Mouse (Mus musculus) lung, adult 2 months (tissue): ENCODE measurements around the gene 4930558C23Rik.

Experiments
- CTCF ChIP-seq: fragments of 200-500 bp; IDR thresholded peaks from 2 replicates; pipeline ENCODE4 v1.5.1; 2011; ENCODE audit warnings: mild to moderate bottlenecking, low read length, control low read depth; ENCODE audit not compliant: insufficient read depth
- POLR2A ChIP-seq: fragments of 200-500 bp; IDR thresholded peaks from 2 replicates; pipeline ENCODE4 v1.6.1; 2011; ENCODE audit warnings: low read depth, mild to moderate bottlenecking, control low read depth, low read length, borderline replicate concordance; ENCODE audit errors: extremely low read depth

DNA sequence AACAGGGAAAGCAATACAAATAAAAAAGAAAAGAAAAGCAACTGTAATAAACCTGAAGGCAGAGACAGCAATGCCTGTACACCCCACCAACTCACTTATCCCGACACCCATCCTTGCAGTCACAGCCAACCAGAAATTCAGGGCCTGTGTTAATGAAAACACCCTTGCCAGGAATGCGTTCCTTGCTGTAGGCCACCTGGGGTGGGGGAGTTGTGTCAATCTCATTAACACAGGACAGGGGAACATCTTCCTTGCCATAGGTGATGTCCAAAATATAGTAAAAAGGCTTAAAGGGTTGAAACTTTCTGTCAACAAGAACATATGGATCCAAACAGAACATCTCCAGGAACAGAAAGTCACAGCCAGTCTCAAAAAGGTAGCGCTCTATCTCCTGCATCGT lies 64.4 kb downstream of the 4930558C23Rik start:
- TF ChIP-seq CTCF, result no peak
- TF ChIP-seq POLR2A, result no peak
